Mouse (Mus musculus): ENCODE measurements at regions not wholly inside any gene's neighbourhood (a gene's known extent, or its start where the extent isn't known, plus 50 kb on each side); places are given as distances from the start of the nearest gene placed in this dataset.
"Not testable (repeated sequence)": the region's sequence is repeated elsewhere in the genome, so short reads cannot be mapped to it uniquely, and the experiment has no call there.

- no peak overlapping the region for H3K27ac ChIP-seq (ENCODE audit: low read length)
- ATAC-seq (ENCODE audit: insufficient read depth, low FRiP score), result no peak
- no peaks in the 10 kb centered on the region for H3K9me3 ChIP-seq (replicated peaks; ENCODE audit: control insufficient read depth, low read length)
- no peaks in the 10 kb centered on the region for H3K27me3 ChIP-seq (ENCODE audit: control insufficient read depth, insufficient read depth, low read length)
- no peak overlapping the region for H3K9ac ChIP-seq (ENCODE audit: low read length)
- 74% methylated on average over 1 of the region's 1 CpGs for WGBS
- H3K4me2 ChIP-seq (ENCODE audit: low read depth, low read length), result no peak overlapping the region
- no peak overlapping the region for H3K4me3 ChIP-seq (replicated peaks; ENCODE audit: low read length)
- no peaks in the 10 kb centered on the region for H3K36me3 ChIP-seq (ENCODE audit: control insufficient read depth, insufficient read depth, low read length)
- no peaks in the 10 kb centered on the region for H3K4me1 ChIP-seq (ENCODE audit: control insufficient read depth, insufficient read depth, low read length)
Measured at GRCm38 (mm10) chr6:10803383-10803782, 1103.9 kb downstream of the Ndufa4 start.

- Histone ChIP-seq H3K4me3 (replicated peaks; ENCODE audit: low read length) (no peak overlapping the region), H3K4me1 (ENCODE audit: control insufficient read depth, insufficient read depth, low read length) (no peaks in the 10 kb centered on the region), H3K27ac (ENCODE audit: low read length) (no peak overlapping the region), H3K27me3 (ENCODE audit: control insufficient read depth, insufficient read depth, low read length) (no peaks in the 10 kb centered on the region), H3K4me2 (ENCODE audit: low read depth, low read length) (no peak overlapping the region), H3K9me3 (replicated peaks; ENCODE audit: control insufficient read depth, low read length) (no peaks in the 10 kb centered on the region), H3K36me3 (ENCODE audit: control insufficient read depth, insufficient read depth, low read length) (no peaks in the 10 kb centered on the region), H3K9ac (ENCODE audit: low read length) (no peak overlapping the region)
- 80% methylated on average over 1 of the region's 1 CpGs for WGBS
- ATAC-seq (ENCODE audit: insufficient read depth, low FRiP score), result peak; percentile 44; the same call in 1 of the 2 replicates
Measured at GRCm38 (mm10) chr6:10758620-10759311, 1148.5 kb downstream of the Ndufa4 start.

GRCm38 (mm10) chr6:10758051-10758450, 1149.2 kb downstream of the Ndufa4 start:
- H3K27ac ChIP-seq (ENCODE audit: low read length), result no peak overlapping the region

GRCm38 (mm10) chr6:10744056-10744455, 1163.2 kb downstream of the Ndufa4 start:
- 63% methylated on average over 2 of the region's 2 CpGs for WGBS
- Histone ChIP-seq H3K4me2 (ENCODE audit: low read depth, low read length) (no peak overlapping the region), H3K27ac (ENCODE audit: low read length) (no peak overlapping the region), H3K4me1 (ENCODE audit: control insufficient read depth, insufficient read depth, low read length) (no peaks in the 10 kb centered on the region), H3K9me3 (replicated peaks; ENCODE audit: control insufficient read depth, low read length) (no peaks in the 10 kb centered on the region), H3K36me3 (ENCODE audit: control insufficient read depth, insufficient read depth, low read length) (no peaks in the 10 kb centered on the region), H3K27me3 (ENCODE audit: control insufficient read depth, insufficient read depth, low read length) (no peaks in the 10 kb centered on the region), H3K9ac (ENCODE audit: low read length) (no peak overlapping the region), H3K4me3 (replicated peaks; ENCODE audit: low read length) (no peak overlapping the region)
- ATAC-seq (ENCODE audit: insufficient read depth, low FRiP score), result no peak

More at GRCm38 (mm10) chr6:10758051-10758450, 1149.2 kb downstream of the Ndufa4 start:
- no peak for ATAC-seq (ENCODE audit: insufficient read depth, low FRiP score)
- Histone ChIP-seq H3K36me3 (ENCODE audit: control insufficient read depth, insufficient read depth, low read length) (no peaks in the 10 kb centered on the region), H3K4me2 (ENCODE audit: low read depth, low read length) (no peak overlapping the region), H3K27me3 (ENCODE audit: control insufficient read depth, insufficient read depth, low read length) (no peaks in the 10 kb centered on the region), H3K9me3 (replicated peaks; ENCODE audit: control insufficient read depth, low read length) (no peaks in the 10 kb centered on the region), H3K4me3 (replicated peaks; ENCODE audit: low read length) (no peak overlapping the region), H3K4me1 (ENCODE audit: control insufficient read depth, insufficient read depth, low read length) (no peaks in the 10 kb centered on the region), H3K9ac (ENCODE audit: low read length) (no peak overlapping the region)

GRCm38 (mm10) chr6:10722566-10722965, 1184.7 kb downstream of the Ndufa4 start:
- ATAC-seq (ENCODE audit: insufficient read depth, low FRiP score), result no peak
- no peak overlapping the region for H3K27ac ChIP-seq (ENCODE audit: low read length)
- no peaks in the 10 kb centered on the region for H3K4me1 ChIP-seq (ENCODE audit: control insufficient read depth, insufficient read depth, low read length)
- H3K4me3 ChIP-seq (replicated peaks; ENCODE audit: low read length), result no peak overlapping the region
- no peak overlapping the region for H3K9ac ChIP-seq (ENCODE audit: low read length)
- no peaks in the 10 kb centered on the region for H3K9me3 ChIP-seq (replicated peaks; ENCODE audit: control insufficient read depth, low read length)
- 58% methylated on average over 1 of the region's 1 CpGs for WGBS
- H3K36me3 ChIP-seq (ENCODE audit: control insufficient read depth, insufficient read depth, low read length), result no peaks in the 10 kb centered on the region
- H3K27me3 ChIP-seq (ENCODE audit: control insufficient read depth, insufficient read depth, low read length), result no peaks in the 10 kb centered on the region
- no peak overlapping the region for H3K4me2 ChIP-seq (ENCODE audit: low read depth, low read length)

- not testable (repeated sequence) for H3K9ac ChIP-seq (ENCODE audit: low read length); H3K9me3 ChIP-seq (replicated peaks; ENCODE audit: control insufficient read depth, low read length); H3K27ac ChIP-seq (ENCODE audit: low read length); H3K36me3 ChIP-seq (ENCODE audit: control insufficient read depth, insufficient read depth, low read length); H3K4me2 ChIP-seq (ENCODE audit: low read depth, low read length); H3K4me1 ChIP-seq (ENCODE audit: control insufficient read depth, insufficient read depth, low read length); ATAC-seq (ENCODE audit: insufficient read depth, low FRiP score); H3K27me3 ChIP-seq (ENCODE audit: control insufficient read depth, insufficient read depth, low read length); H3K4me3 ChIP-seq (replicated peaks; ENCODE audit: low read length)
- 88% methylated on average over 15 of the region's 25 CpGs for WGBS
Measured at GRCm38 (mm10) chr6:10690526-10690925, 1216.8 kb downstream of the Ndufa4 start.

All from stomach, embryonic 16.5 days (tissue).